Comparison of ENCODE assay signal across 3 mouse cellular contexts in genomic region chr6:124483831-124484230, GRCm38 (mm10). TPM values are rescaled to one million over a fixed set of nuclear protein-coding genes. Genes with fewer than 3 reads are reported as not detected.
"Had no signal": no experiment of that assay in that cellular context is flagged by ENCODE, and none has a peak within 500 bp of the region (broad histone marks: within the 10 kb centered on the region; RNA-seq: fewer than 3 reads in every experiment).

No protein-coding gene starts in this region.

RNA-seq across cellular contexts. Expression of gene C1rl, which starts 9.1 kb away (rescaled TPM):
- polyA plus RNA-seq: erythroblast, embryonic 14.5 days had no signal

RNA-seq across cellular contexts. Expression of gene C1ra, which starts 28.4 kb away (rescaled TPM):
- polyA plus RNA-seq: embryonic facial prominence, embryonic 10.5 days had no signal

RNA-seq across cellular contexts. Expression of gene C1s1, which starts 58.3 kb away (rescaled TPM):
- polyA plus RNA-seq: erythroblast, embryonic 14.5 days; forebrain, embryonic 11.5 days had no signal
